Mouse (Mus musculus) lung, adult 2 months (tissue): Measurements from ENCODE around the gene Apoc1.
"Not testable (repeated sequence)": the region's sequence is repeated elsewhere in the genome, so short reads cannot be mapped to it uniquely, and the experiment has no call there.

Experiments used
- CTCF ChIP-seq: fragments of 200-500 bp; IDR thresholded peaks from 2 replicates; pipeline ENCODE4 v1.5.1; 2011; ENCODE audit warnings: mild to moderate bottlenecking, low read length, control low read depth; ENCODE audit not compliant: insufficient read depth
- POLR2A ChIP-seq: fragments of 200-500 bp; IDR thresholded peaks from 2 replicates; pipeline ENCODE4 v1.6.1; 2011; ENCODE audit warnings: low read depth, mild to moderate bottlenecking, control low read depth, low read length, borderline replicate concordance; ENCODE audit errors: extremely low read depth

GRCm38 (mm10) chr7:19686927-19687583, 5.4 kb downstream of the Apoc1 start:
- not testable (repeated sequence) for TF ChIP-seq POLR2A, CTCF
